Mouse (Mus musculus) midbrain, embryonic 11.5 days (tissue): ENCODE results near the gene Slc25a54. TPM values are rescaled to one million over a fixed set of nuclear protein-coding genes. Genes with fewer than 3 reads are reported as not detected.

Experiments used
- microRNA-seq: library from miRNA; unstranded; fragments of <30 nt; microRNA quantifications from one replicate; pipeline ENCODE4, GENCODE M21; 2017
- polyA plus RNA-seq: library from polyadenylated mRNA; unstranded; fragments of >200 nt; fragmentation: Nextera tagmentation; extraction: Ambion mirVana; gene quantifications from 2 replicates; pipeline ENCODE4 v1.2.1, GENCODE M21; 2014

Slc25a54 gene
- polyA plus RNA-seq, 1 experiment from 2014 or later = not detected

Small RNAs within 50 kb of the gene (microRNA-seq; reads per million reads assigned to microRNA genes)
- not detected for gene Gm44384

Other genes starting within 250 kb of the Slc25a54 start
- gene Stxbp3, start 239.9 kb upstream of the Slc25a54 start, polyA plus RNA-seq = 23.7 and 25.7 TPM in 2 replicates
- 0.11 TPM in 1 of 2 replicates, not detected in the other for gene Fndc7, start 190.5 kb upstream of the Slc25a54 start, polyA plus RNA-seq
- gene Prpf38b, start 168.7 kb upstream of the Slc25a54 start, polyA plus RNA-seq = 61.1 and 74.3 TPM in 2 replicates
- gene Henmt1, start 140.6 kb upstream of the Slc25a54 start, polyA plus RNA-seq = 0.54 and 0.56 TPM in 2 replicates
- gene Gm9857, start 140.0 kb upstream of the Slc25a54 start, polyA plus RNA-seq = not detected in 2 replicates
- 11.7 and 12.5 TPM in 2 replicates for gene Fam102b, start 52.9 kb upstream of the Slc25a54 start, polyA plus RNA-seq
- gene Slc25a24, start 42.7 kb downstream of the Slc25a54 start, polyA plus RNA-seq = 32.1 and 38.7 TPM in 2 replicates